Mouse (Mus musculus): ENCODE data around the gene Zfx.

Zfx gene

DNA sequence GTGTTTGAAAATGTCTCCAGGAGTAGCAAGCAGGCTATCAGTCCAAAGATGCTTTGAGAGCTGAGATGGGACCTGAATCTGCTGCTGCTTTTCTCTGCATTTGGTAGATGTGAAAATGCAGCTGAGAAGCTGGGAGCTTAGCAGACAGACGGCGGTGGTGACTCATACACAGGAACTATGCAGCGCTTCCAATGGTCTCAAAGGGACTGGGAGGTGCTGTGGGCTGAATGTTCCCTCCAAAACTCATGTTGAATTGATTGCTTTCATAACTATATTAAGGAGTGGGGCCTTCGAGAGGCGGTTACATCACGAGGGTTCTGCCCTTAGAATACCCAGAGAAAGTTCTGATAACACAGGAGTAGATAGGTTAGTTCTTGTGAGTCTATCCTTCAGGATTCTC lies 62.3 kb downstream of the Zfx start:
- peak; percentile 3 to 6 for DNase-seq (ENCODE audit: low spot score in 2 of 2)

DNA sequence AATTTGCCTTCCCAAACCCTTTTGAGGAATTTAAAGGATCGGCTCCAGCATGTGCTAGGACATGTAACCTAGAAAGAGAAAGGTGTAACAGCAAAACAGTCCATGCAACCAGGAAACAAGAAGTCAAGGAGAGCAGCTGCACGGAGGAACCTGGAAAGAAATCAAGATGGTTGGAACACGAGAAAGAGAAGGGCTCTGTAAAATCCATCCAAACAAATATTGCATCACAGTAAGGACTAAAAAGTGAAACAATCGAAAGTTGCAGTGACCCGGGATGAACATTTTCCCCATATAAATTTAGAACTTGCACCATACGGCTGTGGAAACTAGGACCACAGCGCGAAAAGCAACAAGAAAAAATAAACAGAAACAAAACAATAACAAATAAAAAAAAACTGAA lies 62.8 kb downstream of the Zfx start:
- DNase-seq (ENCODE audit: low spot score in 2 of 2): no peak

DNA sequence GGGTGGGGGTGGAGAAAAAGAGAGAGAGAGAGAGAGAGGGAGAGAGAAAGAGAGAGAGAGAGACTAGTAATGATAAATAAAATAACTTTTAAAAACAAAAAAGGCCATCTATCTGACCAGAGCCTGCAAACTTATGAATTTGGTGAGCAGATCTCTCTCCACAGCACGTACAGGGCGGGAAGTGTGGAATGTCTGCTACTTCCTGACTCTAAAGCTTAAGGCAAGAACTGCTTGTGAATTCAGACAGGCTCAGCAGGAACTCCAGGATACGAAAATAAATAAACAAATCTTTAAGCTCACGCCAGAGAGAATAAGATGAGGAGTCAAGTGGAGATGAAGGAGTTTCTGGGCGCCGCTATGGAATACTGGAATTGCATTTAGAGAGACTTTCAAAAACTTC lies 64.8 kb downstream of the Zfx start:
- DNase-seq (ENCODE audit: low spot score in 2 of 2): no peak

DNA sequence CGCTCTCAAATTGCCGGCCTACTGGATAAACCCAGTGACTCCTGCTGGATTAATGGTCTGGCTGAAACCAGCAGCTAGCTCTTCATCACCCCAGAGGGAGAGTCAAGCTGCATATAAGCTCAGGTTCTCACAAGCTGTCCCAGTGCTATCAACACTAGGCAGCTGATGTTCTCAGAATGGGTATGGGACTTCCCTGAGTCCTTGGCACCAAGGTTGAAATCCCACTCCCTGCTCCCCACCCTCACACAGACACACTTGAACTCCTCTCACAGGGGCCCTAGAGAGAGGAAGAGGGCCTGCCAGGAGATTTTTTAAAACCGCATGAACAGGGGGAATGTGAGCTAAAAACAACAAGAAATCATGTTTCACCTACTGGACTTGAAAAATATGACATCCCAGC lies 74.5 kb downstream of the Zfx start:
- no peak for DNase-seq (ENCODE audit: low spot score in 2 of 2)

DNA sequence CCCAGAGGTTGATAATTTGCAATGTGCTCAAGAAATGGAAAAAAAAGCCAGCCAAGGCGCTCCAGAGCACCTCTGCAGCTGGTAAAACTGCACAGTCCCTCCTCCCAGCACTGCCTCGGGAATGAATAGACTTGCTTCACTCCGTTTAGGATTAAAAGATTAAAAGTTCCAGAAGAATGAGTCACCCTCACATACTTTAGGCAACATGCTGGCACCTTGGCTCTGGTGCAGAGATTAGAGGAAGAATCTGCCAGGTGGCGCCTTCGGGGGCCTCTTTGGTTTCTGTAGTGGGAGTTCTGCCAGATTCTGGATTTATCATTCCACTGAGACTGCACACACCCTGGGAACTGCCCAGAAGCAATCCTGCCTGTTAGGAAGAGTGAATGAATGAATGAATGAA lies 75.5 kb downstream of the Zfx start:
- no peak for DNase-seq (ENCODE audit: low spot score in 2 of 2)

DNA sequence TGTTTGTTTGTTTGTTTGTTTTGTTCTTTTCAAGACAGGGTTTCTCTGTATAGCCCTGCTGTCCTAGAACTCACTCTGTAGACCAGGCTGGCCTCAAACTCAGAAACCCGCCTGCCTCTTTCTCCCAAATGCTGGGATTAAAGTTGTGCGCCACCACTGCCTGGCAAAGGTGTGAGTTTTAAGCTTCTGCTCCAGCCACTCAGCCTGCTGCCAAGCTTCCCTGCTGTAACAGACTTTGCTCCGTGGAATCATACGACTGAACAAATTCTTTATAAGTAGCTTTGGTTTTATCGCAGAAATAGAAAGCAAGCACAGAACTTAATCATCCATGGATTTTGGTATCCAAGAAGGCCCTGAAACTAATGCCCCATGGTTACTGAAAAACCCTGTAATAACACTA lies 76.1 kb downstream of the Zfx start:
- DNase-seq (ENCODE audit: low spot score in 2 of 2): no peak

DNA sequence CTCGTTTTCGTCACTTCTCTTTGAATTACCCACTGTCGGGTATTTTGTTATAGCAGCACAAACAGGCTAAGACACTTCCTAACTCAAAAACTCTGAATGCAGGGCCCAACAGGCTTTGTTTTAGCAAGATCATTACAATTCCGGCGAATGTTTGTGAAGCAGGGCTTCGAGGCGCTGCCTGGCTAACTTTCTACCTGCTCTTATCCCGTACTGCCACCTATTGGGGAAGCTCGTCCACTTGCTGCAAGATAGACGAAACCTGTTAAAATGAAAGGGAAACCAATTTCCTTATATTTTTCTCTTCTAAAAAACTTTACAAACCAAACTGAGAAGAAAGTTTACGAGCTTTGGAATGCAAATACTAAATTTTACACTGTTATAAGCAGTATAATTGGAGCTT lies 90.6 kb downstream of the Zfx start:
- DNase-seq (ENCODE audit: low spot score in 2 of 2): peak; percentile 5 to 11

DNA sequence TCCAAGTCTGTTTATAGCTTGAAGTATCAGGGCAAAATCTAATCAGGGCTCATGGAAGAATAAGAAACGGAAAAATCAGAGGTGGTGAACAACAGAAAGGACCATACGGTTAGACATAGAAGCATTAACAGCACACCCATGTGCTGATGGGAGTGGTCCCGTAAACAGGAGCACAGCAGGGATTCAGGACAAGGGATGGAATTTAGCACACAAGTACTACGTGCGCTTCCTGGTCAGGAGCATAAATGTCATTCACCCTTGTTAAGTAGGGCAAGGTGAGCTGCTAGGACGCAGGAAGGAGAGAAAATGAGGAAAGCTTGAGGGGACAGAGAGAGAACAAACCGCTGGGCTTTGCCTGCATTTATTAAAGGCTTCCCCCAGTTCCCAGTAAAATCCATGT lies 93.4 kb downstream of the Zfx start:
- DNase-seq (ENCODE audit: low spot score in 2 of 2): no peak
